Mouse (Mus musculus) natural killer cell, adult 2 months (primary cell): Measurements from ENCODE around the gene Nol6.
"Not testable (repeated sequence)": the region's sequence is repeated elsewhere in the genome, so short reads cannot be mapped to it uniquely, and the experiment has no call there.

Source experiments
- DNase-seq, 2 experiments: peaks; one replicate each; pipeline ENCODE4 v3.0.0; 2022; ENCODE audit warnings: low spot score in 2 of 2

Gene Nol6

DNA sequence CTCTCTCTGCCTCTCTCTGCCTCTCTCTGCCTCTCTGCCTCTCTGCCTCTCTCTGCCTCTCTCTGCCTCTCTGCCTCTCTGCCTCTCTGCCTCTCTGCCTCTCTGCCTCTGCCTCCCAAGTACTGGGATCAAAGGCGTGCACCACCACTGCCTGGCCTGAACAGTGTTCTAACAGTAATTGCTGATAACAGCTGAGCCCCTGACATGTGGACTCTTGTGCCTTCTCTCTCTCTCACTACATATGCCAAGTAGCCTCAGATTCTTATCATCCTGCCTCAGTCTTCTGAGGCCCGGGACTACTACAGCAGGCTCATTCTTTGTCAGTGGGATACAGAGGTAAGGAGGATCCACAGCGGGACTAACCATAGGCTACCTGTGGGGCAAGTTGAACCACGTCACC is 41.5 kb downstream of the Nol6 start:
- DNase-seq = not testable (repeated sequence)

DNA sequence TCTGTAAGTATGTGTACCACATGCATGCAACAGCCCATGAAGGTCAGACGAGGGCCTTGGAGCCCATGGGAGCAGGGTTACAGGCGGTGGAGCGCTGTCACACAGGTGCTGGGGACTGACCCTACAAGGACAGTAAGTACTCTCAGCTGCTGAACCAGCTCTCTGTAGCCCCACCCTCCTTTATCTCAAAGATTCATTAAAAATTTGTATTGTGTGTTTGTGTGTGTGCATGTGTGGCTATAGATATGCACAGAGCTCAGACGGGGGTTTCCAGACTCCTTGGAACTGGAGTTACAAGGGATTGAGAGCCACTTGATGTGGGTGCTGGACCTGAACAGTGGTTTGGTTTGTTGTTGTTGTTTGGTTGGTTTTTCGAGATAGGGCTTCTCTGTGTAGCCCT is 42.5 kb downstream of the Nol6 start:
- no peak for DNase-seq

DNA sequence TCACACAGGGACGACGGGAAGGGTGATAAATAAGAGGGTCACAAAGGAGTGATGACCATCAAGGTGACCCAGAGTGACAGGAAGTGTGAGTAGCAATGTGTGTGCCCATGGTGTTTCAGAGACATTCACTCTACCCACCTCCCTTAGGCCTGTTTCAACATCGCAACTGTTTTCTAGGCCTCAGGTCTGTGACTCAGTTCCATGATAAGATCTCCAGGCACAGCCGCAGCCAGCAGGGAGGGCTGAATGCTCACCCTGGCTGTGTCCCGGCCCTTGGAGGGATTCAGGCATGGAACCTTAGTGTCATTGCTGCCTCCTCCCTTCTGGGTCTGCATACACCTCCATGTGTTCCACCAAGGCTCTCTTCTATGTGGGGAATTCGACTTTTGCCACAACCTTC is 45.5 kb downstream of the Nol6 start:
- no peak for DNase-seq

DNA sequence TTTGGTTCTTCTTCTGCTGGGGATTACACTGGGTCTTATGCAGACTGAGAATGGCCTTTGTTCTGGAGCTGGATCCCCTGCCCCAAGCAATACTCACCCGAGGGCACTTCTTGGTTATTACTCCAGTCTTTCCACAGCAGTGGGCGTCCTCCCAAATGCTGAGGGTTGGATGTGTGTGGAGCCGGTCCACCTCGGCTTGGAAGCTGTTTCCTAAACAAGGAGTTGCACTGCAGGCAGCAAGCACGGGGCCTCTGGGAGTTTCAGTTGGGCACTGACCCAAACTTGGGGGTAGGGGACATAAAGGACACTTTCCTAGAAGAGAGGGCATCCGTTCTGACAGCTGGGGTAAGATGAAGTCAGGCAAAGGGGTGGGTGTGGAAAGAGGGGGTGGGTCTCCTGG is 49.8 kb downstream of the Nol6 start:
- no peak for DNase-seq

DNA sequence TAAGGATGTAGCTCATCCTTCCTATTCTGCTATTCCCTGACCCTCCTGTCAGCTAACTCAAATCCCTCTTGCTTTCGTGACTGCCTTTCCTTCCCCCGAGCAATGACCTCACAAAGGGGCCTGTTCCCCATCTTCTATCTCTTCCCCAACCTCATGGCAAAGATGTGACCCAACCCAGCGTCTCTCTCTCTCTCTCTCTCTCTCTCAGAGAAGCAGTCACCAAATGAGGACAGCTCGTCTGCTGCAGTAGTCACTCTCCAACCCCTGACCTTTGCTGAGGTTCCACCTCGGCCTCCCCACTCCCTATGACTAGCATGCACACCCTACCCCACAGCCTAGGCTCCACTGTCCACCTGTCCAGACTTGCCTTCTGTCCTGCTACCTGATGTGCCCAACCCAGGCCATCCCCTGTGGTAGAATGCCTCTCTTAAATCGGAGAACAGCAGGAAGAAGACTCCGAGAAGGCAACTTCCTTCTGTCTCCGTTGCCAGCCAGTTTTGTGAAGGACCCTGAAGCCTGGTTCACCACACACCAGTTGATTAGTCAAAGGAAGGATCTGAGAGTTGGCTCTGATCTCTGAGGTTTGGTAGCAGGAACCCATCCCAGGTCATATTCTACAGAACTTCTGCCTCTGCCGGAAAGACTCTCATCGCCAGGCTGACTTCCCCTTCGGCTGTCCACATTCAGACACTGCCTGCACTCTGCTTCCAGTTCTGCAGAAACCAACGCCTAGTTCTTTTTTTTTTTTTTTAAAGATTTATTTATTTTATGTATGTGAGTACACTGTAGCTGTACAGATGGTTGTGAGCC is 51.0 kb downstream of the Nol6 start:
- DNase-seq = no peak

DNA sequence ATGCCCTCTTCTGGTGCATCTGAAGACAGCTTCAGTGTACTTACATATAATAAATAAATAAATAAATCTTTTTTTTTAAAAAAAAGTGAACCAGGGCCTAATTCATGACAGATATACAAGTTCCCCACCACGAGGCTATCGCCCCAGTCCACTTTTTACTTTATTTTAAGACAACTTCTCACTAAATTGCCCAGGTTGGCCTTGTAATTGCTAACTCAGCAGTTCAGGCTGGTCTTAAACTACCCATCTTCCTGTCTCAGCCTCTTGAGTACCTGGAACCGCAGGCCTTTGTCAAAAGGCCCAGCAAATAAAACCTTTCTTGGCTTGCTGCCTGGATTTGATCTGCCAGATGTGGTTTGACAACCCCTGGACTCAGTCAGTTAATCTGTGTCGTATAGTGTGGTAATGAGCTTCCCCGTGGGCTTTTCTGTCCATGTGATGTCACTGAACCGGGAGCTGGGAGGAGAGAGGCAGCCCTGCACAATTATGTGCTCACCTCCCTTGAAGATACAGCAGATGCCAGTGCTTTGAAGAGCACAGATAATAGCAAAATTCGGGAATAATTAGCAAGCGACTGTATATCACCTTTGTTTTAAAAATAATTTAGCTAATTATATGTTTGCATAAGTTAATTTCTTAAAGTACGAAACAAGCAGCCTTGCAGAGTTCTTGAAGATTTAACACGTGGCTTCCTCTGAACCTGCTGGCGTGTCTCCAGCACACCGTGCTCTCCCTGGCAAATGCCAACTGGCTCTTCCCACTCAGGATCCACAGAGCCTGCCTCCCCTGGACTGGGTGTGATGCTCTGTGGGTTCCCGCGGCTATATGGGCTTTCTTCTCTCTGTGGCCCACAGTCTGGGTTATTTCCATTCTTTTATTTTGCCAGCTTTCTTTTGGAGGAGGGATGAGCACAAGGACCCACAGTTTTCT is 52.5 kb downstream of the Nol6 start:
- DNase-seq = no peak

DNA sequence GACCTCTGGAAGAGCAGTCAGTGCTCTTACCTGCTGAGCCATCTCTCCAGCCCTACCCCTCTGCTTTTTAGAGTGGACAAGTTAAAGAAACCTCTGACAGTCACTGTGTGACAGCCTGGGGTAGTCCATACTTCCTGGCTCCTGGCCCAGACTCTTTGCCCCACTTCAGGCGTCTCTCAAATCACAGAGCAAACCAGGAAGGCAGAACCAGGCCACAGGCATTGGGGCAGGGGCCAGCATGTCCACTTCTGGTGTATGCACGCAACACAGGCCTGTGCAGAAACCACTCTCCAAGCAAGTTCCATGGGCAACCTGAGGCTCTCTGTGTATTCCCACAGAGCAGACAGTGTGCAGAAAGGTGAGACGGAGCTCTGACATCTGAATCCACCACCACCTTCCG is 59.1 kb downstream of the Nol6 start:
- DNase-seq = no peak
